Mouse (Mus musculus) adrenal gland, postnatal 4 days (tissue): ENCODE results near the gene Ank2. TPM values are rescaled to one million over a fixed set of nuclear protein-coding genes. Genes with fewer than 3 reads are reported as not detected.
"Not testable (repeated sequence)": the region's sequence is repeated elsewhere in the genome, so short reads cannot be mapped to it uniquely, and the experiment has no call there.

Source experiments
- DNase-seq, 2 experiments: peaks; one replicate each; pipeline ENCODE4 v3.0.0; 2021 to 2022; ENCODE audit warnings: low spot score in 2 of 2, mixed read lengths in 2 of 2
- total RNA-seq, 2 experiments: library from RNA; stranded (reverse); gene quantifications; 2 replicates each; pipeline ENCODE4 v1.2.3; 2021

Gene Ank2
- total RNA-seq, 2 experiments from 2014 or later: 91.4 to 93.0 TPM

DNA sequence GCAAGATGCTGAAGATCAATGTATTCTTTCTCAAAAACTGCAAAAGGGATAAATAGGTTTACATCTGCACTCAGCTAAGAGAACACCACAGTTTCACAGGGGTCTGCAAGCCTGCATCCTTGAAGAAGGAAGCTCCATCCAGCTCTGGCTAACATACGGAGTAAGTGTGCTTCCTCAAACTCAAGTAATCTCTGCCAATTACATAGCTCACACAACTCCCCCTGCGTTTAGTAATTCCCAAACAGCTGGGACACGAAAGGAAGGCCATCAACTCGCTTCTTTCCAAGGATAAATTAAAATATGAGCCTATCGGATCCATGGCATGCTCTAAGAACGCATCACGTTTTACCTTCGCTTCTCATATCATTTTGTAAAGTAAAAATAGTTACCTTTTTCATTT is 137.3 kb downstream of the Ank2 start:
- DNase-seq: no peak

- DNase-seq: no peak
Observed at GRCm38 (mm10) chr3:127361384-127361783, 137.8 kb downstream of the Ank2 start.

DNA sequence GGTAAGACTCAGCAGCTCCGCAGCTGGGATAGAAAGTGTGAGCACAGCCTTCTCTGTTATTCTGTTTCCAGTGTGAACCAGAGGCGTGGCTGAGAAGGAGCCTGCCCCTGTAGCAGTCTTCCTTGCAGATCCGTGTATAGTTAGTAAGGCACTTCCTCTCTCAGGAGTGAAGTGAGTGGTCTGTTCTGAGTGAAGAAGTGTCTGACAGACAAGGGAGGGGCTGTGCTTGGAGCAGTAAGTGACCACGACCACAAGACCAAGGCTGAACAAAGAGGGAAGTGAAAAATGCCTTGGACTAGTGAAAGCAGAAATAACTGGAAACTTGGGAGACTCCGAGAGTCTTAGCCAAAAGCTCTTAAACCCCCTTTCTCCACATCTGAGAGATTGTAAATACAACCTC is 143.9 kb downstream of the Ank2 start:
- no peak for DNase-seq

GRCm38 (mm10) chr3:127350602-127351362 is 148.4 kb downstream of the Ank2 start:
- no peak for DNase-seq

DNA sequence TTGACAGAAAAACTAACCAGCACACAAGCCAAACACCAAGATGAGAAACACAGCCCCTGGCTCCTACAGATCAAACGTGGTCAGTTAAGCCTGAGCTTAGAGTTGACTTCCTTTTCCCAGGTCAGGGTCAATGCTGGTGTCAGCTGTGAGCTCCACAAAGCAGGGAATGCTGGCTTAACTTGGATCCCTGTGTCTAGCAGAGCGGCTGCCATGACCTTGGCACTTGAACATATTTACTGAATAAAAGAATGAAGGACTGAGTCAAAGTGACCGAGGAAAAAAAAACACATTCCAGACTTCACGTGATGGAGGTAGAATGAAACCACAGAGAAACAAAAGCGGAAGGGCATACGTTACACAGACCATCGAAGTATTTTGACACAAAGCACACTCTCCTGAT is 150.2 kb downstream of the Ank2 start:
- no peak for DNase-seq

DNA sequence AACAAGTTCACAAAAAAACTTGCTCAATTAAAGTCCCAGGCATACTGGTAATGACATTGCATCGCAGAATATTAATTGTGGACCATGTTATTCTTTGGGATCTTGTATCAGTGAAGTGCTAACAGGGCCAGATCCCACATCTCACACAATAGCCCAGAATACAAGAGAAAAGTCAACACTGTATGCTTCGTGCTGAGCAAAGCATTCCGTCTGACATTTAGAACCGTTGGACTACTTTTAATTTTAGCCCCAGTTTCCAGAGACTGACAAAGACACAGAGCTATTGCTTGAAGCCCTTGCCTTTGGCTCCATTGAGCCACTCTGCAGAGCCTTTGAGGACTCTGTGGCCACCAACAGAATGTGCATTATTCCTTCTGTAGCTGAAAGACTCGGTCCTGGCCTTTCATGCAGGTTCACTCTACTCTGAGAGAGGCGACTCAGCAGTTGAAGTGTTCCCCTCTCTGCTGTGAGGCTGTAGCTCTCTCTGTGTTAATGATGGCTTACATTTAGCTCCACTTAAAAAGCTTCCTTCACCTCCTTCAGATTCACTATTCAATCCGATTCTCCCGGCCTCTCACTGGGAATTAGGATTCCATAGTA is 153.2 kb downstream of the Ank2 start:
- no peak for DNase-seq

DNA sequence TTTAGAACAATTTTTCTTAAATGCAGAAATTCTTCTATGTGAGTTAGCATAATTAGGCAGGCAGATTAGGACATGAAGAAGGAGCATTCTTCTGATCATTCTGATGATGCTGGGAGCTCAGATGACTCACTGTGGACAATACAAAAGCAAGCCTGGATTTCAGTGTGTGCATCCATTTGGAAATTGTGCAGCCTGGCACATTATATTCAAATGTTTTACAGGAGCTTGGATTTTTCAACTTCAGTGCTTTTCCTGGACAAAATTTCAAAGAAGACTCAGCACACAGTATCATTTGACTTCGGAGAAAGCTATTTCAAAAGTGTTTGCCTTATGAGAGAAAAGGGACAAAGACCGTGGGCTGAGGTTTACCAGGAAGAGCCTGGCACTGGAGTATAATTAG is 157.8 kb downstream of the Ank2 start:
- no peak for DNase-seq

DNA sequence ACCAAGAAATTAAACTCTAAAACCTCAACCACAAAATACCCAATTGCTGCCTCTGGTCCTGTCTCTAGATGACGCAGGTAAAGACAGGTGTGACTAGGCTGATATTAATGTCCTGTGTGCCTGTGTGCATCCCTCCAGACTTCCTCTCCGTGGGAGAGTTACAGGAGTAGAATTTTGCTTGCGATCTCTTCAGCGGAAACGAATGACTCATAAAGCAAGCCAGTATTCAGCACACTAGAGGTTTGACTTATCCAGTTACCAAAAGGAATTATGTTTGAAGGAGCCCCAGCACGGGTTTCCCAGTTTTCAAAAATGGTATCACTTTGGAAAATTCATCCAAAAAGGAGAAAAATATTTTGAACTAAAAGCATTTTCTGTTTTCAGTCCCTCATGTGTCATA is 164.3 kb downstream of the Ank2 start:
- no peak for DNase-seq

GRCm38 (mm10) chr3:127331562-127331961 is 167.6 kb downstream of the Ank2 start:
- DNase-seq: no peak

GRCm38 (mm10) chr3:127326355-127326754 is 172.8 kb downstream of the Ank2 start:
- DNase-seq: no peak

- DNase-seq: no peak
Observed at GRCm38 (mm10) chr3:127322870-127323269, 176.3 kb downstream of the Ank2 start.

DNA sequence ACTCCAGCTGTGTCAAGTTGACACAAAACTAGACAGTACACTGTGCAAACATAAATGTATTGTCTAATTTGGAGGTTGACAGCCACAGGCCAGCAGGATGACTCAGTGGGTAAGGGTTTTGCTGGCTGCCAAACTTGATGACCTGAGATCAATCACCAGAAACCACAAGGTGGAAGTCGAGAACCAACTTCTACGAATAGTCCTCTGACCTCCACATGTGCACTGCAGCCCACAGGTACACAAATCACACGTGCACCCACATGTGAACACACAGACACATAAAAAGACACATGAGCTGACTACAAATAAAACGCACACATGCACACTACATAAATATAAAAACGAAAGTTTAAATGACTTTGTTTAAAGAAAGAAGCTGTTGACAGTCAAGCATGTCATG is 177.5 kb downstream of the Ank2 start:
- no peak for DNase-seq

GRCm38 (mm10) chr3:127321031-127321430 is 178.1 kb downstream of the Ank2 start:
- DNase-seq: not testable (repeated sequence)

DNA sequence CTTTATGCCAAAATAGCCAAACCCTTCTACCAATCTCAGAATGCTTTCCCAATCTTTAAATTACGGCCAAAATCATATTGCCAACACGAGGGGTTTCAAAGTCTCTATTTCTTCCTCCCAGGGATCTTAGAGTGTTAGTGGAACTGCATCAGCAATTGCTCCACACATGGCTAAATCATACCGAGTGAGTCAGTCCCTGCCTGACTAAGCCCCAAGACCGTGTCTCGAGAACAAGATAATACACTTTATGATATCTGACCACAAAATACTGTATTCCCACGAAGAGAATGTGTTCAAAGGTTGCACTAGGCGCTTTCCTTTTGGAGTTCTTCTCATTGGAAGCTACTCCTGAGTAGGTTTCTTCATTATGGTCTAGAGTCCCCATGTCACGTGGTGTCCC is 178.8 kb downstream of the Ank2 start:
- DNase-seq: no peak

DNA sequence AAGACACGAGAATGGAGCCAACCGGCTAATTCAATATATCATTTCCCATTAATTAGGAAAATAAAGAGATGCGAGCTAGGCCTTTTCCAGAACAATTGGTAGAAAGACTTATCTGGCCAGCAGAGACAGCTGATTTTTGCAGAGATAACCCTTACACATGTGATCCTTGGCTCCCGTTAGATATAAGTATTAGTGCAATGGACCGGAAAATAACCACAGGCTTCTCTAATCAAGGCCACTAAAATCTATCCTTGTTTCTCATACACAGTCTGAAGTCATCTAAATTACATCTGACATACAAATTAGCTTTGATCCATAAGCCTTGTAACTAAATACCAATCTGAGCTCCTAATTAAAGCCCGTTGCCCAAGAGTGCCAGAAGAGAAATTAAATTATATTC is 181.5 kb downstream of the Ank2 start:
- no peak for DNase-seq

DNA sequence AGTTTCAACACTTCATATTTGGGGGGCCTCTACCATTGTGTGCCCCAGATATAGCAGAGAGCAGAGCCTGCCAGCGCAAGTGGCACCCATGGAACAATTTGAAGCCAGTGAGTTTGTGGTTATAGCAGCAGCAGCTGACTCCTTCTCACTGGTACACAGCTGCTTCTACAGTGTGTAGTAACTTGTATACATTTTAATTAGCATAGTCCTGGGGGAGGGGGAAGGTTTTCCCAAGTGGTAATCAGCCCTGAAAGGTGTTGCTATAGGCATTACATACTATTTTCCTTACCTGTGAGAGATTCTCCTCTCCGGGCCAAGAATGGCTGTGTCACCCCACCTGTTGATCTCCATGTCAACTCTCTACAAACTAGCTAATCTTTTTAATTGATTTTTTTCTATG is 182.4 kb downstream of the Ank2 start:
- no peak for DNase-seq

GRCm38 (mm10) chr3:127311521-127311920 is 187.6 kb downstream of the Ank2 start:
- no peak for DNase-seq

DNA sequence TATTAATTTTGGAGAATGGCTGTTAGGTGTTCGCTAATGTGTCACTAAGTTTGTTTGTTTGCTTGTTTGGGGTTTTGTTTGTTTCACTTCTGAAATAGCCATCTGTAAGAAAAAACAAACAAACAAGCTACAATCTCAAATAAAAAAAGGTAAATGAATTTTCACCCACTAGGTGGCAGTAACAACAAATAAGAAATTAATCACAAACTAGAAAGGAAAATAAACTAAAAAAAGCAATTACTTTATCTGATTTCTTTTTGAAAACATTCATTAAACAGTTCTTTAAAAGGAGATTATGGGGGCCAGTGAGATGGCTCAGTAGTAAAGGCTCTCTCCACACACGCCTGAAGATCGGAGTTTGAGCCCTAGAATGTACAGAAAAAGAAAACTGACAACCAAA is 189.1 kb downstream of the Ank2 start:
- DNase-seq: no peak

- no peak for DNase-seq
Observed at GRCm38 (mm10) chr3:127303957-127304553, 195.1 kb downstream of the Ank2 start.

DNA sequence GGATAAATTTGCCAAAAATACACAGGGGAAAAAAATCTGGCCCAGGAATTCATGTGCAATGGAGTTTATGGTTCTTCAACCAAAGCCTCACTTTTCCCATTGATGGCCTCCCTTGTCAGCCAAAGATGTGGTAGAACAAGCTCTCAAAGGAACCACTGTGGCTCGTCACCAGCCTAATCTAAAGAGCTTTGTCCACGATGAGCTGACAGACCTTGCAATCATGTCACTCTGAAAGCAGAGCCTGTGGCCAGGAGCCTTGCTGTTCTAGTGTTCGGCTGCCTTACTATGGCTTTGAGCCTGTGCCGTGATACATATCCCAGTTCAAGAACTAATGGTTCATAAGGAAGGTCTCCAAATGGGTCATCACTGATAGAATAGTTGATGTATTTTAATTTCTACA is 196.1 kb downstream of the Ank2 start:
- DNase-seq: no peak

- DNase-seq: no peak
Observed at GRCm38 (mm10) chr3:127300790-127301189, 198.4 kb downstream of the Ank2 start.

DNA sequence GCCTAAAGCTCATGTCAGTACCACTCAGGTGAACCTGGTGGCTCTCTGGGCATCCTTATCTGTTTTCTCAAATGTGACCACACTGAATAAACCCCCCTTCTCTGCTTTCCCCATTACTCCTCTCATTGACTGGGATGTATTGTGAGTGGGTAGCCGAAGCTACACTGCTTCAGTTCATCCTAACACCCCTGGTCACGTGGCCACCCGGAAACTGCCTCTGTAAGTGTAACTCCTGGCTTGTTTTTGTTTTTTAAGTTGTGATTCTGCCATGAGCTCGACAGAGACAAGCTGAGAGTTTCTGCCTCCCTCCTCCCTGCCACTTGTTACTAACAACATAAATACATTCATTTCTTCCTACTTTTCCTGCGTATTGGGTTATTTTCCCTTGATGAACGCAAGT is 203.2 kb downstream of the Ank2 start:
- no peak for DNase-seq
